Mouse (Mus musculus): ENCODE measurements around the gene Gm8113. TPM values are rescaled to one million over a fixed set of nuclear protein-coding genes. Genes with fewer than 3 reads are reported as not detected.
"Not testable (repeated sequence)": the region's sequence is repeated elsewhere in the genome, so short reads cannot be mapped to it uniquely, and the experiment has no call there.

Gene Gm8113
- 10.5 and 12.9 TPM in 2 replicates for polyA plus RNA-seq (2014; fragmentation: Nextera tagmentation; extraction: Ambion mirVana)

GRCm38 (mm10) chr14:43924688-43925403 lies at the start of gene Gm8113:
Gene Gm8113, plus strand, starts transcription at chr14:43925390.
- H3K4me2 ChIP-seq (ENCODE audit: low read depth, severe bottlenecking): peak within 1 kb of the TSS; percentile 22; the same call in 1 of the 2 replicates
- DNase-seq (ENCODE audit: low spot score) (peak; percentile 92), ATAC-seq (ENCODE audit: insufficient number of reproducible peaks, low FRiP score, low TSS enrichment, low read depth) (peak; percentile 97)
- 10% methylated on average over 10 of the region's 10 CpGs for WGBS
- H3K36me3 ChIP-seq (ENCODE audit: control insufficient read depth, insufficient read depth, low read length); H3K9me3 ChIP-seq (ENCODE audit: control insufficient read depth, low read length); H3K27me3 ChIP-seq (ENCODE audit: control insufficient read depth, insufficient read depth, low read length); H3K4me1 ChIP-seq (ENCODE audit: control insufficient read depth, insufficient read depth, low read length): not testable (repeated sequence)
- H3K4me3 ChIP-seq (ENCODE audit: low read depth, low read length): peak within 1 kb of the TSS; percentile 30
- H3K27ac ChIP-seq (replicated peaks; ENCODE audit: low read depth, low read length): peak within 1 kb of the TSS; percentile 51; the same call in 1 of the 2 replicates
- H3K9ac ChIP-seq (ENCODE audit: low read length): peak within 1 kb of the TSS; percentile 66

- WGBS: 95% methylated on average over 2 of the region's 3 CpGs
Observed at GRCm38 (mm10) chr14:43875417-43875816, 49.8 kb upstream of the Gm8113 start, which contains the start of gene Ear1. Gene Ear1, minus strand, starts transcription at chr14:43875517.

GRCm38 (mm10) chr14:43877789-43878188 lies 47.4 kb upstream of the Gm8113 start:
- DNase-seq (ENCODE audit: low spot score); H3K36me3 ChIP-seq (ENCODE audit: control insufficient read depth, insufficient read depth, low read length); H3K4me2 ChIP-seq (ENCODE audit: low read depth, severe bottlenecking); H3K9ac ChIP-seq (ENCODE audit: low read length); H3K4me1 ChIP-seq (ENCODE audit: control insufficient read depth, insufficient read depth, low read length); ATAC-seq (ENCODE audit: insufficient number of reproducible peaks, low FRiP score, low TSS enrichment, low read depth); H3K9me3 ChIP-seq (ENCODE audit: control insufficient read depth, low read length); H3K4me3 ChIP-seq (ENCODE audit: low read depth, low read length); H3K27ac ChIP-seq (replicated peaks; ENCODE audit: low read depth, low read length); H3K27me3 ChIP-seq (ENCODE audit: control insufficient read depth, insufficient read depth, low read length): not testable (repeated sequence)
- WGBS: 50% methylated on average over 1 of the region's 2 CpGs

More at GRCm38 (mm10) chr14:43875417-43875816, 49.8 kb upstream of the Gm8113 start, which contains the start of gene Ear1:
- H3K9me3 ChIP-seq (ENCODE audit: control insufficient read depth, low read length); H3K4me3 ChIP-seq (ENCODE audit: low read depth, low read length); H3K9ac ChIP-seq (ENCODE audit: low read length); H3K27me3 ChIP-seq (ENCODE audit: control insufficient read depth, insufficient read depth, low read length); H3K4me2 ChIP-seq (ENCODE audit: low read depth, severe bottlenecking); DNase-seq (ENCODE audit: low spot score); H3K27ac ChIP-seq (replicated peaks; ENCODE audit: low read depth, low read length); ATAC-seq (ENCODE audit: insufficient number of reproducible peaks, low FRiP score, low TSS enrichment, low read depth); H3K36me3 ChIP-seq (ENCODE audit: control insufficient read depth, insufficient read depth, low read length); H3K4me1 ChIP-seq (ENCODE audit: control insufficient read depth, insufficient read depth, low read length): not testable (repeated sequence)

- not testable (repeated sequence) for ATAC-seq (ENCODE audit: insufficient number of reproducible peaks, low FRiP score, low TSS enrichment, low read depth); DNase-seq (ENCODE audit: low spot score); H3K4me2 ChIP-seq (ENCODE audit: low read depth, severe bottlenecking); H3K27me3 ChIP-seq (ENCODE audit: control insufficient read depth, insufficient read depth, low read length); H3K36me3 ChIP-seq (ENCODE audit: control insufficient read depth, insufficient read depth, low read length); H3K4me3 ChIP-seq (ENCODE audit: low read depth, low read length); H3K9ac ChIP-seq (ENCODE audit: low read length); H3K4me1 ChIP-seq (ENCODE audit: control insufficient read depth, insufficient read depth, low read length); H3K27ac ChIP-seq (replicated peaks; ENCODE audit: low read depth, low read length); H3K9me3 ChIP-seq (ENCODE audit: control insufficient read depth, low read length)
- 86% methylated on average over 4 of the region's 5 CpGs for WGBS
Observed at GRCm38 (mm10) chr14:43879966-43880545, 45.1 kb upstream of the Gm8113 start.

- 56% methylated on average over 1 of the region's 1 CpGs for WGBS
- not testable (repeated sequence) for DNase-seq (ENCODE audit: low spot score); H3K27me3 ChIP-seq (ENCODE audit: control insufficient read depth, insufficient read depth, low read length); H3K36me3 ChIP-seq (ENCODE audit: control insufficient read depth, insufficient read depth, low read length); H3K9me3 ChIP-seq (ENCODE audit: control insufficient read depth, low read length); H3K27ac ChIP-seq (replicated peaks; ENCODE audit: low read depth, low read length); H3K4me2 ChIP-seq (ENCODE audit: low read depth, severe bottlenecking); H3K4me1 ChIP-seq (ENCODE audit: control insufficient read depth, insufficient read depth, low read length); H3K4me3 ChIP-seq (ENCODE audit: low read depth, low read length); ATAC-seq (ENCODE audit: insufficient number of reproducible peaks, low FRiP score, low TSS enrichment, low read depth); H3K9ac ChIP-seq (ENCODE audit: low read length)
Observed at GRCm38 (mm10) chr14:43886235-43886634, 39.0 kb upstream of the Gm8113 start.

GRCm38 (mm10) chr14:43891288-43891687 lies 33.9 kb upstream of the Gm8113 start:
- H3K4me3 ChIP-seq (ENCODE audit: low read depth, low read length); ATAC-seq (ENCODE audit: insufficient number of reproducible peaks, low FRiP score, low TSS enrichment, low read depth); H3K4me1 ChIP-seq (ENCODE audit: control insufficient read depth, insufficient read depth, low read length); DNase-seq (ENCODE audit: low spot score); H3K9ac ChIP-seq (ENCODE audit: low read length); H3K27ac ChIP-seq (replicated peaks; ENCODE audit: low read depth, low read length); H3K27me3 ChIP-seq (ENCODE audit: control insufficient read depth, insufficient read depth, low read length); H3K4me2 ChIP-seq (ENCODE audit: low read depth, severe bottlenecking); H3K9me3 ChIP-seq (ENCODE audit: control insufficient read depth, low read length); H3K36me3 ChIP-seq (ENCODE audit: control insufficient read depth, insufficient read depth, low read length): not testable (repeated sequence)
- WGBS: 100% methylated on average over 1 of the region's 1 CpGs

- not testable (repeated sequence) for H3K27ac ChIP-seq (replicated peaks; ENCODE audit: low read depth, low read length); H3K4me1 ChIP-seq (ENCODE audit: control insufficient read depth, insufficient read depth, low read length); H3K9me3 ChIP-seq (ENCODE audit: control insufficient read depth, low read length); H3K9ac ChIP-seq (ENCODE audit: low read length); DNase-seq (ENCODE audit: low spot score); ATAC-seq (ENCODE audit: insufficient number of reproducible peaks, low FRiP score, low TSS enrichment, low read depth); H3K4me3 ChIP-seq (ENCODE audit: low read depth, low read length); H3K36me3 ChIP-seq (ENCODE audit: control insufficient read depth, insufficient read depth, low read length); H3K4me2 ChIP-seq (ENCODE audit: low read depth, severe bottlenecking); H3K27me3 ChIP-seq (ENCODE audit: control insufficient read depth, insufficient read depth, low read length)
- 44% methylated on average over 1 of the region's 2 CpGs for WGBS
Observed at GRCm38 (mm10) chr14:43895357-43895756, 29.8 kb upstream of the Gm8113 start.

- not testable (repeated sequence) for DNase-seq (ENCODE audit: low spot score)
- WGBS: 90% methylated on average over 3 of the region's 3 CpGs
Observed at GRCm38 (mm10) chr14:43898577-43898976, 26.6 kb upstream of the Gm8113 start.

More at GRCm38 (mm10) chr14:43898577-43898976, 26.6 kb upstream of the Gm8113 start:
- H3K9me3 ChIP-seq (ENCODE audit: control insufficient read depth, low read length); H3K9ac ChIP-seq (ENCODE audit: low read length); H3K36me3 ChIP-seq (ENCODE audit: control insufficient read depth, insufficient read depth, low read length); ATAC-seq (ENCODE audit: insufficient number of reproducible peaks, low FRiP score, low TSS enrichment, low read depth); H3K4me1 ChIP-seq (ENCODE audit: control insufficient read depth, insufficient read depth, low read length); H3K4me2 ChIP-seq (ENCODE audit: low read depth, severe bottlenecking); H3K27me3 ChIP-seq (ENCODE audit: control insufficient read depth, insufficient read depth, low read length); H3K4me3 ChIP-seq (ENCODE audit: low read depth, low read length); H3K27ac ChIP-seq (replicated peaks; ENCODE audit: low read depth, low read length): not testable (repeated sequence)

Data from limb, embryonic 11.5 days (tissue).